Mouse (Mus musculus): ENCODE measurements around the gene Med22. TPM values are rescaled to one million over a fixed set of nuclear protein-coding genes. Genes with fewer than 3 reads are reported as not detected.

Med22 gene
- polyA plus RNA-seq, 1 experiment from 2014 or later: 37.8 TPM

GRCm38 (mm10) chr2:26935286-26935685 is 24.8 kb upstream of the Med22 start:
- no peak overlapping the region for H3K27ac ChIP-seq (replicated peaks)
- ATAC-seq (ENCODE audit: extremely low read depth, insufficient number of reproducible peaks, low FRiP score, low TSS enrichment): no peak
- no peak overlapping the region for H3K4me2 ChIP-seq
- WGBS: 85% methylated on average over 2 of the region's 2 CpGs
- H3K27me3 ChIP-seq (replicated peaks): no peaks in the 10 kb centered on the region
- no peak overlapping the region for H3K9ac ChIP-seq
- peaks cover 17% of the 10 kb centered on the region for H3K36me3 ChIP-seq
- H3K9me3 ChIP-seq: no peaks in the 10 kb centered on the region
- peaks cover 25% of the 10 kb centered on the region for H3K4me1 ChIP-seq
- no peak overlapping the region for H3K4me3 ChIP-seq

DNA sequence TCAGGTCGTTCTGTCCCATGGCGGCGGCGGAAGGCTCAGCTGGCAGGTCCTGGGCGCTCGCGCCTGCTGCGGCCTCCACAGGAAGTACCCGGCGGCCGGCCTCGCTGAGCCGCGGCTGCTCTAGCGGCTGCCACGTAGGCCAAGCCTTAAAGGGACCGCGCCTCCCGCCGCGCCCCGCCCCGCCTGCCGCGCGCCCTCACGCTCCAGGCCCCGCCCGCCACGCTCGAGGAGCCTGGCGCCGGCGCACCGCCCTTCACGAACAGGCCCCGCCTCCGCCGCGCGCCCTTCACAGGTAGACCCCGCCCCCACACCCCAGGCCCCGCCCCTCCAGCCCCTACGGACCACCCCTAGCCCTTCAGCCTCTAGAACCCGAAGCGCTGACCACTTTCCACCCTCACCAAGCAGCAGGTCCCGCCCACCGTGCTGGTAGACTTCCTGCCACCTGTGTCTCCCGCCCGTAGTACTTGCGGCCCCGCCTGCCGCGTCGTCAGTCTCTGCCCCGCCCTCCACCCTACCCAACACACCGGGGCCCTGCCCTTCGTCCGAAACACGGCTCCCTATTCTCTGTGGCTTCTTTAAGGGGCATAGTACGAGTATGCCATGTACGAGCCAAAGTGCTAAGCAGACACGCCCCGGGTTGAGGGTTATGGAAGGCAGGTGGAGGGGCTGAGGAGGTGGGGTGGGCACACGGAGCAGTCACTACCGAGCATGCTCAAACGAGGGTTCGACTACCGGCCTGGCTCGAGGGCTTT is 23.0 kb upstream of the Med22 start, which contains the start of the genes Surf4 and Stkld1:
TSS of gene Surf4 (minus strand) at position 625 of the 752 bp plus-strand sequence.
TSS of gene Stkld1 (plus strand) at position 744 of the 752 bp plus-strand sequence.
- Histone ChIP-seq H3K4me3 (peak within 1 kb of the TSS; percentile 90), H3K27ac (replicated peaks) (peak within 1 kb of the TSS; percentile 92), H3K9me3 (no peaks in the 10 kb centered on the region), H3K27me3 (replicated peaks) (no peaks in the 10 kb centered on the region), H3K9ac (peak within 1 kb of the TSS; percentile 99), H3K36me3 (peaks cover 35% of the 10 kb centered on the region), H3K4me2 (peak within 1 kb of the TSS; percentile 84), H3K4me1 (peaks cover 41% of the 10 kb centered on the region)
- WGBS: 2% methylated on average over 70 of the region's 70 CpGs
- peak; percentile 93 for ATAC-seq (ENCODE audit: extremely low read depth, insufficient number of reproducible peaks, low FRiP score, low TSS enrichment)

DNA sequence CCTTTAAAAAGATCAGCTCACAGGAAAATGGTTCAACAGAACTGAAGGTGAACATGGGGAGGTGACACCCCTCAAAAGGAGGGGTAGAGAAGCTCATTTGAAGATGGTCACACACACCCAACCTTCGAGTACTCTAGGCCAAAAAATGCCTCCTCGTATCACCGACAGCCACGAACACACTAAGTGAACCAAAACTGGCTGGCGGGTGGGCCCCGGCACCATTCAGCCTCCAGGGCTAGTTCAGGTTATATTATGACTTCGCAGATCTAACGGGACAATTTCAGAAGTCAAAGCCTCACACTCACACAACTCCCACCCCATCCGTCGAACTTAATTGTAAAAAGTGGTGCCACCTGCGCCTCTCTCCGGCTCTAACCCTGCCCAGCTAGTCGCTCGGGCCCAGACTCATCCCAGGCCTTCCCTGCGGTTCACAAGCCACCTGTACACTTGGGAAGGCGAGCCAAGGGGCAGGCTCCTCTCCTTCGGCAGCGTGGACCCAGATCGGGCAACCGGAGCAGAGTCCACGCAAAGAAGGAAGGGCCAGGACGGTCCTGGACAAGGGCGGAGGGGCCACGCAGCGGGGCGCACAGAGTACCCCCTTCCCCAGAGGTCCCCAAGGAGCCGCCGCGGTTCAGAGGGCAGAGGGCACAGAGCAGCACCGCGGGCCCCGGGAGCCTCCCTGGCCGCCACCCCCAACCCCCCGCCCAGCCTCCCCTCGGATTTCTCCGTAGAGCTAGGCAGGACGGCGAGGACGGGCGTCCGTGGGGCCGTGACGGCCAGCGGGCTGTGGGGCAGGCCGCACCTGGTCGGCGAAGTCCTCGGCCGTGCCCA is 22.2 kb upstream of the Med22 start:
- WGBS: 1% methylated on average over 47 of the region's 49 CpGs
- Histone ChIP-seq H3K27ac (replicated peaks) (peak overlapping the region; percentile 92), H3K4me3 (peak overlapping the region; percentile 90), H3K27me3 (replicated peaks) (no peaks in the 10 kb centered on the region), H3K9me3 (no peaks in the 10 kb centered on the region), H3K4me1 (peaks cover 48% of the 10 kb centered on the region), H3K36me3 (peaks cover 42% of the 10 kb centered on the region), H3K4me2 (peak overlapping the region; percentile 84), H3K9ac (peak overlapping the region; percentile 99)
- peak; percentile 15 for ATAC-seq (ENCODE audit: extremely low read depth, insufficient number of reproducible peaks, low FRiP score, low TSS enrichment)

DNA sequence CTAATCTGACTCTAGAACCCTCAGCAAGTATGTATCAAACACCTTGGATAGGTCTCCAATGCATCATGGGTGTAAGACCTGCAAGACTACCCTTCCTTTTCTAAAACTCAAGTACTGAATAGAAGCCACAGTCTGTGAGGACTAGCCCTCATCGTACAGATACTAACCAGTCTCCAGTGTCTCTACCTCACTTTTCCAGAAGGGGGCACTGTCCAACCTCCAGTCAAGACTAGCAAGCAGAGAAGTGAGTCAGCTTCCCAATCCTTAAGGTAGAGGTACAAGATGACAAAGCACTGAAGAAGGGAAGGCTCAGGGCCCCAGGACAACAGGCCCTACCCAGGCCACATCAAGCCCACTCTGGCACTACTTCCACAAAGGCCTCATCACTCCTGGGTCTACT is 19.9 kb upstream of the Med22 start:
- H3K9ac ChIP-seq: no peak overlapping the region
- peaks cover 65% of the 10 kb centered on the region for H3K36me3 ChIP-seq
- peak overlapping the region; percentile 84; the same call in 1 of the 2 replicates for H3K4me2 ChIP-seq
- H3K4me1 ChIP-seq: peaks cover 50% of the 10 kb centered on the region
- no peaks in the 10 kb centered on the region for H3K27me3 ChIP-seq (replicated peaks)
- no peaks in the 10 kb centered on the region for H3K9me3 ChIP-seq
- no peak for ATAC-seq (ENCODE audit: extremely low read depth, insufficient number of reproducible peaks, low FRiP score, low TSS enrichment)
- no peak overlapping the region for H3K4me3 ChIP-seq
- 45% methylated on average over 1 of the region's 1 CpGs for WGBS
- no peak overlapping the region for H3K27ac ChIP-seq (replicated peaks)

- Histone ChIP-seq H3K27ac (replicated peaks) (no peak overlapping the region), H3K4me3 (no peak overlapping the region), H3K27me3 (replicated peaks) (no peaks in the 10 kb centered on the region), H3K9me3 (no peaks in the 10 kb centered on the region), H3K4me1 (peaks cover 47% of the 10 kb centered on the region), H3K4me2 (no peak overlapping the region), H3K9ac (no peak overlapping the region), H3K36me3 (peaks cover 90% of the 10 kb centered on the region)
- WGBS: 79% methylated on average over 6 of the region's 6 CpGs
- ATAC-seq (ENCODE audit: extremely low read depth, insufficient number of reproducible peaks, low FRiP score, low TSS enrichment): no peak
Measured at GRCm38 (mm10) chr2:26927745-26928476, 17.4 kb upstream of the Med22 start.

DNA sequence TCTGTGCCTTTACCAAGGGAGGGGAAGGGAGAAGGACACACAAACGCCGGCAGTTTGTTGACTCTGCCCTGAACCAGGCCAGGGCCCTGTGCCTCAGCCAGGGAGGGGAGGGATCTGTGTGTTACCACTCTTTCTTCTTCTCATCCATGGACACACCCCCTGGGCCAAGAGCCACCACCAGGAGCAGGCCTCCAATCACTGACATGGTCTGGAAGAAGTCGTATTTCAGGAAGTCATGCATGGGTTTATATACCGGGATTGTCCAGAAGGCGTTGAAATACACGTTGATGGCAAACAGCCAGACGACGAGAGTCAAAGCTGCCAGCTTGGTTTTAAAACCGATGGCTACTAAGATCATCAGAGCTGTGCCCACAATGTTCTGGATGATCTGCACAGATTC is 11.3 kb upstream of the Med22 start:
- peaks cover 89% of the 10 kb centered on the region for H3K36me3 ChIP-seq
- no peak overlapping the region for H3K9ac ChIP-seq
- no peak overlapping the region for H3K4me3 ChIP-seq
- H3K4me1 ChIP-seq: peaks cover 26% of the 10 kb centered on the region
- 51% methylated on average over 9 of the region's 9 CpGs for WGBS
- no peak overlapping the region for H3K4me2 ChIP-seq
- ATAC-seq (ENCODE audit: extremely low read depth, insufficient number of reproducible peaks, low FRiP score, low TSS enrichment): no peak
- H3K27me3 ChIP-seq (replicated peaks): no peaks in the 10 kb centered on the region
- H3K9me3 ChIP-seq: no peaks in the 10 kb centered on the region
- H3K27ac ChIP-seq (replicated peaks): peak overlapping the region; percentile 45

- Histone ChIP-seq H3K9ac (no peak overlapping the region), H3K36me3 (peaks cover 75% of the 10 kb centered on the region), H3K4me2 (no peak overlapping the region), H3K4me1 (peaks cover 34% of the 10 kb centered on the region), H3K9me3 (no peaks in the 10 kb centered on the region), H3K27me3 (replicated peaks) (no peaks in the 10 kb centered on the region), H3K4me3 (no peak overlapping the region), H3K27ac (replicated peaks) (no peak overlapping the region)
- no peak for ATAC-seq (ENCODE audit: extremely low read depth, insufficient number of reproducible peaks, low FRiP score, low TSS enrichment)
- 88% methylated on average over 6 of the region's 6 CpGs for WGBS
Measured at GRCm38 (mm10) chr2:26920190-26920855, 9.8 kb upstream of the Med22 start.

DNA sequence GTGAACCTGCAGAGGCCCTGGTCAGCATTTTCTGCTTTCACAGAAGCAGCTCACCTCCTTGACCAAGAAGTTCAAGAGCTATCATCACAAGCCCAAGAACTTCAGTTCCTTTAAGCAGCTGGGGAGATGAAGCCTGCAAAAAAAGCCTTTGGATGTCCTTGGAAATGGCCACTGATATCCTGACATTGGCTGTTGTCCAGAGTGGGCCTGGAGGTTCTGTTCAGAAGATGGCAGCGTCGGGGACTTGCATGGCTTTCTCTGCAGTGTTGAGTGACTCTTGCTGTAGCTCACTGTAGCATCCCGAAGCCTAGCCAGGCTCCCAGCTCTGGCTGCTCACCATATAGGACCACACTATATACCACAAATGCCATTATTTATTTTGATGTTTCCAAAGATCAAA is 9.2 kb upstream of the Med22 start:
- Histone ChIP-seq H3K4me2 (no peak overlapping the region), H3K9me3 (no peaks in the 10 kb centered on the region), H3K27ac (replicated peaks) (no peak overlapping the region), H3K9ac (no peak overlapping the region), H3K4me3 (no peak overlapping the region), H3K4me1 (peaks cover 40% of the 10 kb centered on the region), H3K36me3 (peaks cover 68% of the 10 kb centered on the region), H3K27me3 (replicated peaks) (no peaks in the 10 kb centered on the region)
- no peak for ATAC-seq (ENCODE audit: extremely low read depth, insufficient number of reproducible peaks, low FRiP score, low TSS enrichment)
- 80% methylated on average over 3 of the region's 3 CpGs for WGBS

GRCm38 (mm10) chr2:26916738-26917137 is 6.3 kb upstream of the Med22 start:
- peaks cover 68% of the 10 kb centered on the region for H3K36me3 ChIP-seq

DNA sequence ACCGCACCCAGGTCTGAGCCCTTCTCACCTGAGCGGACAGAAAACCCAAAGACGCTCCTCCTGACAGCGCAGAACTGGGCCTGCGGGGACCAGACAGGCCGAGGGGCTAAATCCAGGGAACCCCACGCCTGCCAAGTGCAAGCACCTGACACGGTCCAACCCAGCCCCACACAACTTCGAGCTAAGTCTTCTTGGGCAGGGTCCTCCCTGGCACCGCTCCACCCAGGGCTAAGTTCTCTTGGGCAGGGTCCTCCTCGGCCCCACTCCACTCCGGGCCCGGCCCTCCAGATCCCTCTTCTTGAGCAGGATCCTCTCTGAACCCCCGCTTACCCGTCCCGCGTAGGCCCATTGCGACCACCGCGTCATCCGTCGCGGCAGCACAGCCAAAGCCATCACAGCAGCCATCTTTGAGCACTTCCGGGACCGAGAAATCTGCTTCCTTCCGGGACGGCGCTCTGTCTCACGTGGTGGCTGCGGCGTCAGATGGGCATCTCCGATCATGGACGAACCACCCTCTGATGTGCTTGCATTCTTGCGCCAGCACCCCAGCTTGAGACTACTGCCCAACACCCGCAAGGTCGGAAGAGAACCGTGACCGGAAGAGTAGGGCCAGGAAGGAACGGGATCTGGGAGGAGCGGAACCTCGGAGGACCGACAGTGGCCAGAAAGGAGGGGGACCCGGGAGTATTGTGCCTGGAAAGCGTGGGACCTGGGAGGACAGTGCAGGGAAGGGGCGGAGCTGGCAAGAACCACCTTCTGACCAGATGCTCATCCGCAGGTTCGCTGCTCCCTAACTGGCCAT is 5.7 kb upstream of the Med22 start, which contains the start of the genes Surf2 and Surf1:
TSS of gene Surf2 (plus strand) at position 441 of the 802 bp plus-strand sequence.
TSS of gene Surf1 (minus strand) at position 604 of the 802 bp plus-strand sequence.
- H3K27ac ChIP-seq (replicated peaks): peak within 1 kb of the TSS; percentile 82
- peaks cover 67% of the 10 kb centered on the region for H3K36me3 ChIP-seq
- peak within 1 kb of the TSS; percentile 87 for H3K4me3 ChIP-seq
- WGBS: 1% methylated on average over 47 of the region's 47 CpGs
- peak; percentile 61 for ATAC-seq (ENCODE audit: extremely low read depth, insufficient number of reproducible peaks, low FRiP score, low TSS enrichment)
- peak within 1 kb of the TSS; percentile 92 for H3K9ac ChIP-seq
- H3K9me3 ChIP-seq: no peaks in the 10 kb centered on the region
- no peaks in the 10 kb centered on the region for H3K27me3 ChIP-seq (replicated peaks)
- H3K4me1 ChIP-seq: peaks cover 50% of the 10 kb centered on the region
- H3K4me2 ChIP-seq: peak within 1 kb of the TSS; percentile 100

More at GRCm38 (mm10) chr2:26916738-26917137, 6.3 kb upstream of the Med22 start:
- H3K27ac ChIP-seq (replicated peaks): peak overlapping the region; percentile 82
- peaks cover 50% of the 10 kb centered on the region for H3K4me1 ChIP-seq
- peak overlapping the region; percentile 87 for H3K4me3 ChIP-seq
- H3K27me3 ChIP-seq (replicated peaks): no peaks in the 10 kb centered on the region
- H3K4me2 ChIP-seq: peak overlapping the region; percentile 100
- H3K9me3 ChIP-seq: no peaks in the 10 kb centered on the region
- peak overlapping the region; percentile 92 for H3K9ac ChIP-seq
- 2% methylated on average over 13 of the region's 13 CpGs for WGBS
- no peak for ATAC-seq (ENCODE audit: extremely low read depth, insufficient number of reproducible peaks, low FRiP score, low TSS enrichment)
